Mouse (Mus musculus) layer of hippocampus, adult 6 months (tissue): Measurements from ENCODE around the gene Eml1. TPM values are rescaled to one million over a fixed set of nuclear protein-coding genes. Genes with fewer than 3 reads are reported as not detected.

Source experiments
- long read RNA-seq, 2 experiments: library from polyadenylated mRNA; unstranded; transcript quantifications; one replicate each; pipeline ENCODE4 v2.0.0; 2019 to 2020
- polyA plus RNA-seq: library from polyadenylated mRNA; unstranded; fragments of <200 nt; fragmentation: Nextera tagmentation; gene quantifications from 2 replicates; pipeline ENCODE4 v1.2.3, GENCODE M21; 2021

The Eml1 gene
- 23.8 and 29.8 TPM in 2 replicates for polyA plus RNA-seq
- long read RNA-seq, experiment 1, full-length matches to known transcripts, result 12 of 44 reads
- long read RNA-seq, experiment 1, partial matches to known transcripts, result 15 of 44 reads
- long read RNA-seq, experiment 1, other reads (novel, unspliced or antisense), result 17 of 44 reads
- long read RNA-seq, experiment 2, full-length matches to known transcripts, result 104 of 219 reads
- long read RNA-seq, experiment 2, partial matches to known transcripts, result 16 of 219 reads
- long read RNA-seq, experiment 2, other reads (novel, unspliced or antisense), result 99 of 219 reads

GRCm38 (mm10) chr12:108370596-108371428 lies at the start of gene Eml1:
Eml1 (plus strand) TSS chr12:108370957.

DNA sequence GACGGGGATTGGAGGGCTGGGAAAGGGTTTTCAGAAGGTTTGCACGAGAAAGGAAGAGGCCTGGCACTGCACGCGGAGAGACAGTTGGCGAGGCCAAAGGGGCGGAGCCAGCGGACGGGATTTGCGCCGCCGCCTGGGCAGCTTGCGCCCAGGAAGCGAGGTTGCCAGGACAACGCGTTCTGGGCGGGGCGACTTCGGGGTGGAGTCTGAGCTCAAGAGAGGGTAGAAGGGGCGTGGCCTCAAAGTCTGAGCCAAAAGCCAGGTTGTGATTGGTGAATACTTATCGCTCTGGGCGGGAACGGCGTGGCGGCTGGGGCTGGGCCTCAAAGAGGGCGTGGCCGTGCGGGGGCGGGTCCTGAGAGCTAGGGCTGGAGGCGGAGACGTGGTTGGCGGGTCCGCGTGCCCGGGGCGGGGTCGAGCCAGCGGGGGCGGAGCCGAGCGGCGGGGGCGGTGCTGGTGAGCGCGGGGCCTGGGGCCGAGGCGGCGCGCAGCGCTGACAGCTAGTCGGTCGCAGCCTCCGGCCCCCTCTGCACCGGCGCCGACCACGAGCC lies 36.8 kb upstream of the Eml1 start, which contains the start of gene Cyp46a1:
Gene Cyp46a1 (plus strand): TSS at position 487 of the 551 bp plus-strand sequence.

DNA sequence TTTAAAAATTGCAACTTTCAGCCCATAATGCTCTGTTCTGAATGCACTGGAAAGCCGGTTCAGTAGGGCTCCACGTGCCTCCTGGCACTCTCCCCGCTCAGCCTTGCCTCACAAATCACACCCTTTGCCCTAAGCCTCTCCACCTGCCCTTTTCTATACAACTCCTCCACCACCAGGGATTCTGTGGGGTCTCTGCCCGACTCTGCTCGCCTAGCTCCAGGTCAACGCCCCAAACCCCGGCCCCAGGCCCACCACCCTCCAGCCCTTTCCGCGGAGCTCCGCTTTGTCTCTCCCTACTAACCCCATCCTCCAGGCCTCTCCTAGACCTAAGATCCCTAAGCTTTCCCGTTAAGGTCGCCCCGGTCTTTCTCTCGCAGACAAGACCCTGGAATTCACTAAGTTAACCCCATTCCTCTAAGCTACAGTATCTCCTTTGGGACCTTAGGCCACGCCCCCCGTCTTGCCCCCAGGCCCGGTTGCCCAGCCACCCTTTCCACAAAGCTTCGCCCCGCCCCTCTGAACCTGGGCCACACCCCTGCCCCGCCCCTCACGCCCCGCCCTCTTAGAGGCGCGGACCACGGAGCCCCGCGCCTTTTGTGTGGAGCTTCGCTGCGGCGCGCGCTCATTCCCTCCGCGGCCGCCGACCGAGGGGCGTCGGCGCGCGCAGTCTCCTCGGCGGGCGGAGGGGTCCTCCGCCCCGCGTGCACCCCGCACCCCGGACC lies 183.5 kb downstream of the Eml1 start, which contains the start of gene Evl:
Gene Evl (plus strand): TSS at position 601 of the 722 bp plus-strand sequence.

Other genes with a start within 250 kb of the Eml1 start
- gene Setd3, start 191.6 kb upstream of the Eml1 start, polyA plus RNA-seq, result 81.8 and 89.8 TPM in 2 replicates
- gene Ccnk, start 191.4 kb upstream of the Eml1 start, polyA plus RNA-seq, result 8.0 and 9.7 TPM in 2 replicates
- gene Ccdc85c, start 95.5 kb upstream of the Eml1 start, polyA plus RNA-seq, result 37.5 and 44.7 TPM in 2 replicates
- gene Hhipl1, start 64.7 kb upstream of the Eml1 start, polyA plus RNA-seq, result 1.1 and 1.3 TPM in 2 replicates
- gene Cyp46a1, start 36.6 kb upstream of the Eml1 start, polyA plus RNA-seq, result 102 and 109 TPM in 2 replicates
- 21.5 and 23.7 TPM in 2 replicates for gene Evl, start 183.8 kb downstream of the Eml1 start, polyA plus RNA-seq